Mouse (Mus musculus) liver, embryonic 14.5 days (tissue): ENCODE data around the gene Ephb1.

Source experiments
- CTCF ChIP-seq: IDR thresholded peaks from 2 replicates; pipeline ENCODE4 v1.5.1; 2016; ENCODE audit warnings: antibody characterized with exemption, low read depth, control low read depth
- EP300 ChIP-seq: IDR thresholded peaks from 2 replicates; pipeline ENCODE4 v1.6.1; 2016; ENCODE audit warnings: antibody characterized with exemption, low read depth

DNA sequence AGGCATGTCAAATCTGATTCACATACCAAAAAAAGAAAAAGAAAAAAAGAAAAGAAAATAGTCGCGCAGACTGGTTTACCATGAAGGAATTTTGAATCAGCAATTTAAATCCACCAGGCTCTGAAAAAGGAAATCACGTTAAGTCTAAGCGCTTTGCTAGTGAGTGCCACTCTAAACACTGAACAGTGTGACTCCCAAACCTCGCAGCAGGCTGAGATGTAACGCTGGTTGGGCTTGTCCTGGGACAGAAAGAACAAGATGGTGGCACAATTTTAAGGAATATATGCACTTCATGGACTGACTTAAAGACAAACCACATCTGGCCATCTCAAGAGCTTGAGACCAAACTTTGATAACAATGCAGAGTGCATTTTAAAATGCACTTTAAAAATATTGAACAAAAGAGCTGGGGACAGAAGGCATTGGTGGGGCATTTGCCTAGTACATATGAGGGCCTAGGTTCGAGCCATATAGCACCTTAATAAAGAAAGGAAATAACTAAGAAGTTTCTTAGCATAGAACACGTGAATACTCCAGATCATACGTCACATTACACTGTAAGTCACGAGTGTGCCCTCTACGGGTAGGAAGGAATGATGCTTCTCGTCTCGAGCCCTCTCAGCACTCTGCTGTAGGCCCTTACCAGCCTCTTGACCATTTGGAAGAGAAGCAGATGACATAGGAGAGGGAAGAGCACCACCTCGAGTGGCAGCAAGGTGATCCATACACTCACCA lies 16.7 kb upstream of the Ephb1 start:
- TF ChIP-seq CTCF (no peak), EP300 (no peak)
